Mouse (Mus musculus): ENCODE measurements at regions not wholly inside any gene's neighbourhood (a gene's known extent, or its start where the extent isn't known, plus 50 kb on each side); places are given as distances from the start of the nearest gene placed in this dataset.

- TF ChIP-seq POLR2A (IDR thresholded peaks at IDR 0.05; ENCODE audit: borderline replicate concordance, low read depth, low read length) (no peak), CTCF (IDR thresholded peaks at IDR 0.05; ENCODE audit: low read depth, low read length) (no peak)
Observed at GRCm38 (mm10) chr2:117958737-117959136, 152.9 kb upstream of the Thbs1 start.
